Comparison of ENCODE assay signal across 24 mouse cellular contexts in the genomic region with DNA sequence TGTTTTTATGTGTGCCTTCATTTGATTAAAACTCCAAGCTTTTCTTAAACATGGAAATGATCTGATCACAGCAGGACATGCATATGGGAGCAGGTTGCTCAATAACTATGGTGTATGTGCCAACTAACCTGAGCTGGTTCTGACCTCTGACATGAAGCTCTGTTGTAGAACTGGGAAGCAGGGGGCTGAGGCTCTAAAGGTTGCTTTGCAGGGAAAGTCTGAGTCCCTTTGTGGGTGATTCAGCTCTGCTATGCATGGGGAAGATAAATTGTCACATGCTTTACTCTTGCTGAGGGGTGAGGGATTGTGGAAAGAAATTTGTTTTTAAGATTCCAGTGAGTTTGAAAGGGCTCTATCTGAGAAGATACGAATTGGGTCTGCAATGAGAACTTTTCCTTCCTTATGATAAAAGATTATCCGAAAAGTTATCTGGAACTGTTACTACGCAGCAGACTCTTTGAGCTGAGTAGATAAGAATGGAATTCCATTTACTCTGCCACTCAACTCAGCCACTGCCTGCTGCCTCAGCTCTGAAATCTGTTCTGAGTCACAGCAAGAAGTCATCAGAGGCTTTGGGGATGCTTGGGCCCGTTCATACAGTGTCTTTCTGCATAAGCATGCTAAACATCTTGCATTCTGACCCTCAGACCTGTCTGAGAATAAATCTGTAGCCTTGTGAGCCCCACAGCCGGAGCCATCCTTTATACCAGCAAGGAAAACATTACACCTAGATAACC. TPM values are rescaled to one million over a fixed set of nuclear protein-coding genes. Genes with fewer than 3 reads are reported as not detected.
A peak's percentile ranks its signal among the peaks of the same experiment; 100 is the strongest.
DNase-seq lines count a peak whose midpoint lies in the region; ATAC-seq and TF ChIP-seq lines count a peak whose summit lies in the region.
"Had no signal": no experiment of that assay in that cellular context is flagged by ENCODE, and none has a peak within 500 bp of the region (broad histone marks: within the 10 kb centered on the region; RNA-seq: fewer than 3 reads in every experiment).

No protein-coding gene starts in this region.

- 6% methylated on average over 5 of the region's 5 CpGs for WGBS in heart, embryonic 13.5 days
- WGBS in intestine, embryonic 15.5 days: 54% methylated on average over 5 of the region's 5 CpGs
- 78% methylated on average over 5 of the region's 5 CpGs for WGBS in cerebellum, adult 2 months
- 76% methylated on average over 5 of the region's 5 CpGs for WGBS in hindbrain, embryonic 16.5 days

- TF ChIP-seq POLR2A in cerebellum, adult 2 months (IDR thresholded peaks at IDR 0.05; ENCODE audit: borderline replicate concordance, insufficient read depth, low read length): no peak

- no peak for ATAC-seq in heart, embryonic 13.5 days (ENCODE audit: extremely low read depth, insufficient number of reproducible peaks, low FRiP score, low TSS enrichment)
- peak; percentile 45; the same call in 1 of the 2 replicates for ATAC-seq in intestine, embryonic 15.5 days
- no peak for ATAC-seq in hindbrain, embryonic 16.5 days
- ATAC-seq: activated CD4-positive, CD25-positive, alpha-beta regulatory T cell, adult 4 months; midbrain, embryonic 13.5 days had no signal

- H3K4me1 ChIP-seq in heart, embryonic 13.5 days: peaks cover 18% of the 10 kb centered on the region
- H3K4me1 ChIP-seq in intestine, embryonic 15.5 days (replicated peaks): no peaks in the 10 kb centered on the region
- H3K4me1 ChIP-seq in cerebellum, adult 2 months (ENCODE audit: control insufficient read depth, insufficient read depth, low read length): no peaks in the 10 kb centered on the region
- no peaks in the 10 kb centered on the region for H3K4me1 ChIP-seq in hindbrain, embryonic 16.5 days (ENCODE audit: control insufficient read depth, insufficient read depth, low read depth, low read length)
- H3K4me1 ChIP-seq: embryonic facial prominence, embryonic 15.5 days; hindbrain, embryonic 10.5 days; lung, embryonic 15.5 days; midbrain, embryonic 13.5 days; neural tube, embryonic 13.5 days had no signal

- H3K27ac ChIP-seq in heart, embryonic 13.5 days (replicated peaks): peak overlapping the region; percentile 60
- H3K27ac ChIP-seq in intestine, embryonic 15.5 days: no peak overlapping the region
- H3K27ac ChIP-seq in cerebellum, adult 2 months (ENCODE audit: insufficient read depth, low read length): no peak overlapping the region
- H3K27ac ChIP-seq in hindbrain, embryonic 16.5 days (ENCODE audit: low read depth, low read length): no peak overlapping the region
- H3K27ac ChIP-seq: embryonic facial prominence, embryonic 15.5 days; gastrocnemius, adult 2 months; hindbrain, embryonic 10.5 days; lung, embryonic 15.5 days; midbrain, embryonic 13.5 days; neural tube, embryonic 13.5 days had no signal

- H3K4me2 ChIP-seq in heart, embryonic 13.5 days: 0 out of 2 replicates have a peak overlapping the region, but pooled peaks have one; percentile 18
- no peak overlapping the region for H3K4me2 ChIP-seq in intestine, embryonic 15.5 days (replicated peaks)
- no peak overlapping the region for H3K4me2 ChIP-seq in hindbrain, embryonic 16.5 days (ENCODE audit: low read length)
- H3K4me2 ChIP-seq: embryonic facial prominence, embryonic 15.5 days; lung, embryonic 15.5 days; midbrain, embryonic 13.5 days; neural tube, embryonic 13.5 days had no signal

- H3K27me3 ChIP-seq in heart, embryonic 13.5 days (replicated peaks): no peaks in the 10 kb centered on the region
- no peaks in the 10 kb centered on the region for H3K27me3 ChIP-seq in intestine, embryonic 15.5 days (replicated peaks)
- H3K27me3 ChIP-seq in cerebellum, adult 2 months (ENCODE audit: control insufficient read depth, insufficient read depth, low read length): no peaks in the 10 kb centered on the region
- H3K27me3 ChIP-seq in hindbrain, embryonic 16.5 days (replicated peaks; ENCODE audit: control insufficient read depth, insufficient read depth, low read length): no peaks in the 10 kb centered on the region
- H3K27me3 ChIP-seq: embryonic facial prominence, embryonic 15.5 days; lung, embryonic 15.5 days; midbrain, embryonic 13.5 days; neural tube, embryonic 13.5 days had no signal

- H3K9ac ChIP-seq in heart, embryonic 13.5 days: no peak overlapping the region
- H3K9ac ChIP-seq in intestine, embryonic 15.5 days: no peak overlapping the region
- H3K9ac ChIP-seq in hindbrain, embryonic 16.5 days (ENCODE audit: low read depth, low read length): no peak overlapping the region
- H3K9ac ChIP-seq: embryonic facial prominence, embryonic 15.5 days; lung, embryonic 15.5 days; midbrain, embryonic 13.5 days; neural tube, embryonic 13.5 days had no signal

- H3K36me3 ChIP-seq in heart, embryonic 13.5 days: no peaks in the 10 kb centered on the region
- no peaks in the 10 kb centered on the region for H3K36me3 ChIP-seq in intestine, embryonic 15.5 days
- no peaks in the 10 kb centered on the region for H3K36me3 ChIP-seq in hindbrain, embryonic 16.5 days (ENCODE audit: control insufficient read depth, insufficient read depth, low read length)
- H3K36me3 ChIP-seq: embryonic facial prominence, embryonic 15.5 days; hindbrain, embryonic 10.5 days; lung, embryonic 15.5 days; midbrain, embryonic 13.5 days; neural tube, embryonic 13.5 days had no signal

- DNase-seq in heart, postnatal 4 days: no peak
- peak; percentile 12 for DNase-seq in urinary bladder, postnatal 14 days (ENCODE audit: low spot score)
- DNase-seq in urinary bladder, postnatal 25 days (ENCODE audit: low spot score): no peak
- no peak for DNase-seq in cerebellum, adult 2 months
- DNase-seq: adrenal gland, postnatal 14 days; cerebellum, adult 11 months; cerebellum, postnatal 14 days; embryo, embryonic 11 days; gastrocnemius, adult 2 months; heart, adult 11 months; kidney, postnatal 36 days; liver; right cerebral cortex, adult 18-20 months had no signal

- no peak overlapping the region for H3K4me3 ChIP-seq in heart, embryonic 13.5 days
- H3K4me3 ChIP-seq in intestine, embryonic 15.5 days (replicated peaks): no peak overlapping the region
- H3K4me3 ChIP-seq in cerebellum, adult 2 months (replicated peaks; ENCODE audit: insufficient read depth, low read depth, low read length): no peak overlapping the region
- H3K4me3 ChIP-seq in hindbrain, embryonic 16.5 days (ENCODE audit: low read length): no peak overlapping the region
- H3K4me3 ChIP-seq: embryonic facial prominence, embryonic 15.5 days; gastrocnemius, adult 2 months; hindbrain, embryonic 10.5 days; lung, embryonic 15.5 days; midbrain, embryonic 13.5 days; neural tube, embryonic 13.5 days had no signal

- no peak for TF ChIP-seq CTCF in cerebellum, adult 2 months (IDR thresholded peaks at IDR 0.05; ENCODE audit: borderline replicate concordance, insufficient read depth, low read depth, low read length)

- H3K9me3 ChIP-seq in heart, embryonic 13.5 days: no peaks in the 10 kb centered on the region
- no peaks in the 10 kb centered on the region for H3K9me3 ChIP-seq in intestine, embryonic 15.5 days
- no peaks in the 10 kb centered on the region for H3K9me3 ChIP-seq in hindbrain, embryonic 16.5 days (ENCODE audit: control insufficient read depth, low read length)
- H3K9me3 ChIP-seq: embryonic facial prominence, embryonic 15.5 days; hindbrain, embryonic 10.5 days; lung, embryonic 15.5 days; midbrain, embryonic 13.5 days; neural tube, embryonic 13.5 days had no signal

RNA-seq across cellular contexts. Expression of gene Dnah7a, which starts 22.1 kb away (rescaled TPM):
- 0.41 and 0.82 TPM in 2 replicates for polyA plus RNA-seq in heart, embryonic 13.5 days (2015; fragmentation: Nextera tagmentation; extraction: Ambion mirVana)
- total RNA-seq in heart, postnatal 4 days (2021): under 1 TPM; 0.02 to 0.05 TPM
- 0.40 and 0.82 TPM in 2 replicates for polyA plus RNA-seq in intestine, embryonic 15.5 days (2015; fragmentation: Nextera tagmentation; extraction: Ambion mirVana)
- polyA plus RNA-seq in cerebellum, adult 2 months (2012; rRNA removed): 1.5 and 1.8 TPM in 2 replicates
- 9.1 and 10.0 TPM in 2 replicates for polyA plus RNA-seq in hindbrain, embryonic 16.5 days (2015; fragmentation: Nextera tagmentation; extraction: Ambion mirVana)
- total RNA-seq: gastrocnemius, adult 2 months; megakaryocyte, adult 5-6 weeks had no signal
- polyA plus RNA-seq: C2C12 had no signal

RNA-seq across cellular contexts. Expression of gene Stk17b, which starts 56.4 kb away (rescaled TPM):
- 14.4 and 15.5 TPM in 2 replicates for polyA plus RNA-seq in heart, embryonic 13.5 days (2015; fragmentation: Nextera tagmentation; extraction: Ambion mirVana)
- 10 to 100 TPM; 18.9 to 23.2 TPM for total RNA-seq in heart, postnatal 4 days (2021)
- 13.9 and 15.4 TPM in 2 replicates for polyA plus RNA-seq in intestine, embryonic 15.5 days (2015; fragmentation: Nextera tagmentation; extraction: Ambion mirVana)
- 25.2 and 28.1 TPM in 2 replicates for polyA plus RNA-seq in cerebellum, adult 2 months (2012; rRNA removed)
- 4.9 and 6.2 TPM in 2 replicates for polyA plus RNA-seq in hindbrain, embryonic 16.5 days (2015; fragmentation: Nextera tagmentation; extraction: Ambion mirVana)
